Mouse (Mus musculus) adrenal gland, adult 2 months (tissue): ENCODE data around the gene Rnf26. TPM values are rescaled to one million over a fixed set of nuclear protein-coding genes. Genes with fewer than 3 reads are reported as not detected.

Source experiments
- DNase-seq: peaks from one replicate; pipeline ENCODE4 v3.0.0; 2021
- polyA plus RNA-seq: library from polyadenylated mRNA; depleted of rRNA; stranded (reverse); fragments of >200 nt; gene quantifications from 2 replicates; pipeline ENCODE4 v1.2.3, GENCODE M21; 2012
- total RNA-seq, 2 experiments: library from RNA; stranded (reverse); gene quantifications; 2 replicates each; pipeline ENCODE4 v1.2.3; 2021

The Rnf26 gene
- total and polyA plus RNA-seq, 3 experiments: 28.7 to 72.9 (median 30.4) TPM

DNA sequence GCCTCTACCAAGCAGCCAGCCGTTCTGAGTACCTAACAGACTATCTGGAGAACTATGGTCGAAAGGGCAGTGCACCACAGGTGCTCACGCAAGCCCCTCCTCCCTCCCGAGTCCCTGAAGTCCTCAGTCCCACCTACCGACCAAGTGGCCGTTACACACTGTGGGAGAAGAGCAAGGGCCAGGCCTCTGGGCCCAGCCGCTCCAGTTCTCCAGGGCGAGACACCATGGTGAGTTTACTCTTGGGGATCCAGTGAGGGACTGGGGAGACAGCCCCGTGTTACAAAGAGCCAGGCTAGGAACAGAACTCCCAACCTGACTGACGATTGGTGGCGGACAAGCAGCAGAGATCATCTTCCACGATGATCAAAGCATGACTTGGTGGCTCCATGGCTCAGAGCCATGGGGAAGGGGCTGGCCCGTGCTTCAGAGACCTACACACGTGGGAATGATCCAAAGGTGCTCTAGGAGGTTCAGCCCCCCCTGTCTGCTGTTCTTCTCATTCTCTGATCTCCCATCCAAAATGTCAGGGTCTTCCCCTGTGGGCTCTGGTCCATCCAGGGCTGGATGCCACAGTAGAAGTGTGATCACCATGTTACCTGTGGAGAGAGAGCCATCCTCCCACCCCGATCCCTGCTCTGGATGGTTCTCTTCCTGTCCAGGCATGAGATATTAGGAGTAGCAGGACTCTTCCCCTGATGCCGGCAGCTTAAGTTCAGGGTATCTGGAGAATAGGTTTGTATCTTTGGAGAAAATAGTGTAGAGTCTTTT, 37.1 kb downstream of the Rnf26 start:
- DNase-seq: no peak

DNA sequence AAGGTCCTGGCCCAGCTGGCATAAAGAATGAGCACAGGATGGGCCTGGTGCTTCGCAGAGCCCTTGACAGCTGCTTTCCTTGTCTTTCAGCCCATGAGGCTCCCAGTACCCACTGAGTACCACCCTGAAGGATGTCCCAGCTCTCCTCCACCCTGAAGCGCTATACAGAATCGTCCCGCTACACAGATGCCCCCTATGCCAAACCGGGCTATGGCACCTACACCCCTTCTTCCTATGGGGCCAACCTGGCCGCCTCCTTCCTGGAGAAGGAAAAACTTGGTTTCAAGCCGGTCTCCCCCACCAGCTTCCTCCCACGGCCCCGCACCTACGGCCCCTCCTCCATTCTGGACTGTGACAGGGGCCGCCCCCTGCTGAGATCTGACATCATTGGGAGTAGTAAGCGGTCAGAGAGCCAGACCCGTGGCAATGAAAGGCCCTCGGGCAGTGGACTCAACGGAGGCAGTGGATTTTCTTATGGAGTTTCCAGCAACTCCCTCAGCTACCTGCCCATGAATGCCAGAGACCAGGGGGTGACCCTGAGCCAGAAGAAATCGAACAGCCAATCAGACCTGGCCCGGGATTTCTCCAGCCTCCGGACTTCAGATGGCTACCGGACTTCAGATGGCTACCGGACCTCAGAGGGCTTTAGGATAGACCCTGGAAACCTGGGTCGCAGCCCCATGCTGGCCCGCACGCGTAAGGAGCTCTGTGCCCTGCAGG, 37.9 kb downstream of the Rnf26 start:
- no peak for DNase-seq

GRCm38 (mm10) chr9:44074395-44075275, 38.7 kb downstream of the Rnf26 start:
- no peak for DNase-seq

DNA sequence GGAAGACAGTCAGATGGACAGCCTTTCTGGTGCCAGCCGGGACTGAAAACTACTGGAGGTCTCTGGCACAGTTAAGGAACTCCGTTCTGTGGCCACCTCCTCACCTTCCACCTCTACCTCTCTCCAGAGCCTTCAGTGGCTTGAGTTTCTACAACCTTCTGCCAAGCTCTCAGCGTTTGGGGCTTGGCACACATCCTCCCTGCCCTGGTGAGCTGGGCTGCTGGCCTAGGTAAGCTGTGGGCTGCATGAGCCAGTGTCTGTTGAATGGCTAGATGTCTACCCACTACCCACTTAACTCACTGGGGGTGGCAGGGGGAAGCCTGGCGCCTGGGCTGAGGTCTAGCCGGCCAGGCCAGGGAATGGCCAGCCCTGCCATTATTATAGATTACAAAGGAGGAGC, 40.2 kb downstream of the Rnf26 start:
- no peak for DNase-seq

DNA sequence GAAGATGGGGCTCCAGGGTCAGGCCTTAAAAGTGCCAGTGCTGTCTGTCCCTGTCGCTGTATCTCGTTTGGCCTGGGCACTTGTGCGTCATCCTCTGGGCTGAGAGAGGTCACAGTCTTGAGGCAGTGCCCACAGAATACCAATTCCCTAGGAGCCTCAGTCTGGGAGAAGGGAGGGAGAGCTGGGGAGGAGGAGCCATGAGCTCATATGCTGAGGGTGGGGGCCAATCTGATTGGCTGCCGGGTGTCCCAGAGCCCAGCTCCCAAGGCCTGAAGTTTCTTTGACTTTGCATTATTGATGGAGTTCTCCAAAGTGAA, 40.8 kb downstream of the Rnf26 start:
- peak; percentile 90 for DNase-seq

- DNase-seq: peak; percentile 70
These were observed 41.3 kb downstream of the Rnf26 start for GRCm38 (mm10) chr9:44071914-44072598.

DNA sequence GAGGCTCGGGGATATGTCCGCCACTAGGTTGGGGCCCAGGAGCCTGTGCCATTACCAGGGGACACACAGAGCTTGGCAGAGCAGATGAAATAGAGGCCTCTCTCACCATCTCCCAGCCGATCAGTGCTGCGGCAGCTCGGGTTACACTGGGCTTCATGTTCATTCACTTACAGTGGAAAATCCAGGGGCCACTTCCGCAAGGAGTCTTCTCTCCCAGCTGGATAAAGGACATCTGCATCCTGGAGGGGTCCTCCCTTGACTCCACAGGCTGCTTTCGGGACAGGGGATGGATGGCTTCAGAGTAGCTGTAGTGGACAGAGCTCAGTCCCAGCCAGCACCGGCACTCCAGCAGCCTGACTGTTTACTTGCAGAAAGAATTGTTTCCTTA, 42.5 kb downstream of the Rnf26 start:
- no peak for DNase-seq

- no peak for DNase-seq
These were observed 43.0 kb downstream of the Rnf26 start for GRCm38 (mm10) chr9:44070113-44070843.

GRCm38 (mm10) chr9:44069252-44069651, 44.1 kb downstream of the Rnf26 start:
- no peak for DNase-seq

- DNase-seq: peak; percentile 49
These were observed 45.4 kb downstream of the Rnf26 start for GRCm38 (mm10) chr9:44067960-44068330.

- peak; percentile 43 for DNase-seq
These were observed 45.9 kb downstream of the Rnf26 start for GRCm38 (mm10) chr9:44067241-44067959.

DNA sequence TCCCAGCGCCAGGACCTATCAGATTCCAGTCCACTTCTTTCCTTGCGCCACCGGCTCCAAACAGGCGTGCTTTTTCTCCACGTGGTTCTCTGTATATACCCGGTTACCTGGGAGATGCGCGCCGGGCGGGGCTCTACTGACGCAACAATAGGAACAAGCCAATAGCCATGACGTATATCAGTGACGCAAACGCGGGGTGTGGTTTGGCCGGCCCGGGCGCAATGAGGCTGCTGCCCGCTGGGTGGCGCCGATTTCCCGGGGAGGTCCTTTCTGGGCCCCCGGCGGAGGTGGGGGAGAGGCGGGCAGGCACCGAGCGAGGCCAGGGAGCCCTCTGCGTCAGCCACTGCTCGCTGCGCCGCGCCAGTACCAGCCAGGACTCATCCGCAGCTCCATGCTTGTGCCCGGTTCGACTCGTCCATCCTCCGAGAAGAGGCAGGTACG, 46.5 kb downstream of the Rnf26 start, which contains the start of gene Usp2:
Gene Usp2, plus strand, starts transcription at position 237 of the 441 bp plus-strand sequence.
- DNase-seq: peak; percentile 100

DNA sequence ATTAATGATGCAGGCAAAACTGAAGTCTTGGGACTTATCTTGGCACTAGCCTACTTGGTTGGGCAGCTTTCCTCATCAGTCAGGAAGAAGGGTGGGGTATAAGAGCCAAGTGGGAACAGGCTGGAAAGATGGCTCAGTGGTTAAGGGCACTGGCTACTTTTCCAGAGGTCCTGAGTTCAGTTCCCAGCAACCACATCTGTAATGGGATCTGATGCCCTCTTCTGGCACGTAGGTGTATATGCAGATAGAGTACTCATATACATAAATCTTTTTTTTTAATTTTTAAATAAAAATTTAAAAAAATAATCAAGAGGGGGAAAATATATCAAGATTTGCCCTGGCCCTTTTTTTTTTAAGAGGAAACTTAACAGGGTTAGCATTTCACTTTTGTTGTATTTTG, 48.1 kb downstream of the Rnf26 start:
- no peak for DNase-seq

- DNase-seq: no peak
These were observed 54.7 kb downstream of the Rnf26 start for GRCm38 (mm10) chr9:44058606-44059005.

- no peak for DNase-seq
These were observed 59.4 kb downstream of the Rnf26 start for GRCm38 (mm10) chr9:44053936-44054335.

GRCm38 (mm10) chr9:44052855-44053254, 60.5 kb downstream of the Rnf26 start:
- DNase-seq: no peak

DNA sequence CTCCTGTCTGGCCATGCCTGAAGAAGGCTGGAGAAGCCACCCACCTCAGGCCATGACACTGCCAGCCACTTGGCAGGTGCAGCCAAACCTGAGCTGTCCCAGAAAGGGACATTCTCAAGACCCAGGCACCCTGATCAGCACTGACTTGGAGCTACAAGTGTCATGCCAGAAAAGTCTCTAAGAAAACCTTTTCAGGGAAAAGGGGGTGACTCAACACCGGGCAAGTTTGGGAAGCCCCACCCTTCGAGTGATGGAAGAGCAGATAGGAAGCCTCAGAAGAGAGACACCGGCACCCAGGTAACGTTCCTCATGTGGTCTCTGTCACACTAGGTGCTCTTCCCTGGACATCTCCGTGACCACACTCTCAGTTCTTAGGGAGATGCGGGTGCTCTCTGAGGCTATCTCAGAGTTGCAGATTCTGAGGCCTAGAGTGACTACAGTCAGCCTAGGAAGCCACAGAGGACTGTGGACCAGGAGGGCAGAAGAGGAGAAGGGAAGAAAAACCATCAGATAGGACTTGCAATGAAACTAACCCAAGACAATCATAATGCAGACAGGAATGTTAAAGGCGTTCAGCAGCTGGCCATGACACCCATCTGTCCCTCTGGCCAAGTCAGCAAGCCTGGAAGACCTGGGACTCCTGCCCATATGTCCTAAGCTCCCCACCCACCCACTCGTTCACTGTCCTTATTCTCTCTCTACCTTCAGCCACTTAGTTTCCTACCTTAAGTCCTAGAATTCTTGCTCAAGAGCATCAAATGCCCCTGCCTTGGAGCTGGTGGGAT, 63.7 kb downstream of the Rnf26 start:
- DNase-seq: no peak

GRCm38 (mm10) chr9:44048541-44049380, 64.6 kb downstream of the Rnf26 start:
- DNase-seq: peak; percentile 9
